Mouse (Mus musculus): ENCODE data around the gene 5730596B20Rik. TPM values are rescaled to one million over a fixed set of nuclear protein-coding genes. Genes with fewer than 3 reads are reported as not detected.

The 5730596B20Rik gene
- not detected in 2 replicates for total RNA-seq (2017)

DNA sequence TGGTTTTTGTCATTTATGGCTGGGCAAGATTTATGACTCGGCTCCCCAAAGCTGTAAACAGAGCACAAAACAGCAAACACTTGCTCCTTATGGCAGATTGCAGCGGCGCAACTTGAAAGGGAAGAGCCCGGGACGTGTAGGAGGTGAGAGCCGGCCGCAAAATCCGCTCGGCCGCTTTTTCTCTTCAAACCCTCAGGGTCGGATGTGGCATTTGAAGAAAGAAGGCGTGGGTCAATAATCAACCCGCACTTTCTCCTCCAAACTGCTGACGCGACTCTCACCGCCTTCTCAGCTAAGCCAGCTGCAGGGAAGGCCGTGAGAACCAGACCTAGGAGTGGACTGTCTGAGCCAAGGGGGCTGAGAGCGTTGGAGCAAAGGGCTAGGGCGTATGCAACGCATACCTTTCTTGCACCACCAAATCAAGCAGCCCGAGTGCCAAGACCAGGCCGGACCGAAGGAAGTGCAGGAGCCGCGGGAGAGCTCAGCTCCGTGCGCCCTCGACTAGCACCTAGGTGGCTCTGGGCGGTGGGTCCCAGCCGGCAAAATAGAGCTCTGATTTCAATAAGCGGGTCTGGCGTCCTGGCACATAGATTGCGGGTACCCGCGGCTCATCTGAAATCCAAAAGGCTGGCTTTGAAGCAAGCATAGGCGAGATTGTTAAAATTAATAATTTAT is at the start of gene 5730596B20Rik:
Gene 5730596B20Rik (plus strand): TSS at position 438 of the 675 bp plus-strand sequence.
- peak in 1 of 2 experiments; percentile 21; a peak in 1 of 4 replicates for ATAC-seq (replicated peaks in 1 of 2; ENCODE audit: insufficient read depth in 1 of 2, low FRiP score in 2 of 2, low TSS enrichment in 1 of 2, low read depth in 1 of 2, poor library complexity in 2 of 2, severe bottlenecking in 2 of 2)

- ATAC-seq (replicated peaks in 1 of 2; ENCODE audit: insufficient read depth in 1 of 2, low FRiP score in 2 of 2, low TSS enrichment in 1 of 2, low read depth in 1 of 2, poor library complexity in 2 of 2, severe bottlenecking in 2 of 2): no peak
Observed at GRCm38 (mm10) chr6:52137841-52138535, 39.3 kb upstream of the 5730596B20Rik start.

DNA sequence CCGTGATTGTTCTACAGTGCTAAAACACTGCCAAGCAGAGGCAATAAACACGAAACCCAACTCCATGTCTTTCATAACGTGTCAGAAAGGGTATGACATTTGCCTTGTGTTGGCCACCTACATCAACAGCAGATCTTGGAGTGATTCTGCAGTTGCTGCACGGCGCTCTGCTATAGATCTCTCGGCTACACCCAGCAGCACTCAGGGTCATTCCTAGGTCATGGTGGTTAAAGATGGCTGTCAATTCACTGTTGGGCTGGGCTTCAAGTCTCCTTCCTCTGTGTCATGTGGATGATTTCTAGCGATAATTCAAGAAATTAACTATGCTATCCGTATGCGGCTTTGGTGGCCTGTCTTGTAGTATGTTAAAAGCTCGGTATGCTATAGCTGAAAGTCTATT is 38.7 kb upstream of the 5730596B20Rik start:
- ATAC-seq (replicated peaks in 1 of 2; ENCODE audit: insufficient read depth in 1 of 2, low FRiP score in 2 of 2, low TSS enrichment in 1 of 2, low read depth in 1 of 2, poor library complexity in 2 of 2, severe bottlenecking in 2 of 2): no peak

- ATAC-seq (replicated peaks in 1 of 2; ENCODE audit: insufficient read depth in 1 of 2, low FRiP score in 2 of 2, low TSS enrichment in 1 of 2, low read depth in 1 of 2, poor library complexity in 2 of 2, severe bottlenecking in 2 of 2): no peak
Observed at GRCm38 (mm10) chr6:52139115-52139514, 38.2 kb upstream of the 5730596B20Rik start.

GRCm38 (mm10) chr6:52150401-52150966 is 26.8 kb upstream of the 5730596B20Rik start:
- no peak for ATAC-seq (replicated peaks in 1 of 2; ENCODE audit: insufficient read depth in 1 of 2, low FRiP score in 2 of 2, low TSS enrichment in 1 of 2, low read depth in 1 of 2, poor library complexity in 2 of 2, severe bottlenecking in 2 of 2)

GRCm38 (mm10) chr6:52151571-52151970 is 25.7 kb upstream of the 5730596B20Rik start:
- ATAC-seq (replicated peaks in 1 of 2; ENCODE audit: insufficient read depth in 1 of 2, low FRiP score in 2 of 2, low TSS enrichment in 1 of 2, low read depth in 1 of 2, poor library complexity in 2 of 2, severe bottlenecking in 2 of 2): no peak

GRCm38 (mm10) chr6:52152226-52153193 is 24.8 kb upstream of the 5730596B20Rik start:
- ATAC-seq (replicated peaks in 1 of 2; ENCODE audit: insufficient read depth in 1 of 2, low FRiP score in 2 of 2, low TSS enrichment in 1 of 2, low read depth in 1 of 2, poor library complexity in 2 of 2, severe bottlenecking in 2 of 2): no peak

- ATAC-seq (replicated peaks in 1 of 2; ENCODE audit: insufficient read depth in 1 of 2, low FRiP score in 2 of 2, low TSS enrichment in 1 of 2, low read depth in 1 of 2, poor library complexity in 2 of 2, severe bottlenecking in 2 of 2): no peak
Observed at GRCm38 (mm10) chr6:52153270-52153669, 24.0 kb upstream of the 5730596B20Rik start.

- no peak for ATAC-seq (replicated peaks in 1 of 2; ENCODE audit: insufficient read depth in 1 of 2, low FRiP score in 2 of 2, low TSS enrichment in 1 of 2, low read depth in 1 of 2, poor library complexity in 2 of 2, severe bottlenecking in 2 of 2)
Observed at GRCm38 (mm10) chr6:52154044-52154443, 23.3 kb upstream of the 5730596B20Rik start.

GRCm38 (mm10) chr6:52155471-52155870 is 21.8 kb upstream of the 5730596B20Rik start:
- ATAC-seq (replicated peaks in 1 of 2; ENCODE audit: insufficient read depth in 1 of 2, low FRiP score in 2 of 2, low TSS enrichment in 1 of 2, low read depth in 1 of 2, poor library complexity in 2 of 2, severe bottlenecking in 2 of 2): no peak

DNA sequence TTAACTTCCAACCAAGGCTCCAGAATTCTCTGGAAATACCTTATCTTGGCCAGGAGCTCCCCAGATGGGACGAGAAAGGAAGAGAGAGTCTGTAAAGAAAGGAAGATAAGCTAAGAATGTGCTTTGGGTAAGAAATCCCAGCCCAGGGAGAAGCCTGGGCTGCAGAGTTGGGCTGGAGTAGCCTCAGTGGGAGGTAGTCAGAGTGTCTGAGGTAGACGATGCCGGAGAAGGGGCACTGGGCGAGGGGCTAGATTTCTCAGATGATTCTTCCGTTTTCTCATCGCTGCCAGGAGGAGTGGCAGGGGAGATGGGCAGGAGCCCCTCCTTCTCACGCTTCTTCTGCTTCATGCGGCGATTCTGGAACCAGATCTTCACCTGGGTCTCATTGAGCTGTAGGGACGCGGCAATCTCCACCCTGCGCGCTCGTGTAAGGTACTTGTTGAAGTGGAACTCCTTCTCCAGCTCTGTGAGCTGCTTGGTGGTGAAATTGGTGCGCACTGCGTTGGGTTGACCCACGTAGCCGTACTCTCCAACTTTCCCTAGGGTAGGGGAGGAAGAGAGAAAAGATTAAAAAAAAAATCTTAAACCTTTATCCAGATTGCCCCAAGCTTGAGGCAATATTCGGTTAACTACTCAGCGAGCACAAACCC is 20.6 kb upstream of the 5730596B20Rik start:
- ATAC-seq (replicated peaks in 1 of 2; ENCODE audit: insufficient read depth in 1 of 2, low FRiP score in 2 of 2, low TSS enrichment in 1 of 2, low read depth in 1 of 2, poor library complexity in 2 of 2, severe bottlenecking in 2 of 2): no peak

GRCm38 (mm10) chr6:52157466-52158275 is 19.6 kb upstream of the 5730596B20Rik start:
- no peak; a peak in 1 of 4 replicates for ATAC-seq (replicated peaks in 1 of 2; ENCODE audit: insufficient read depth in 1 of 2, low FRiP score in 2 of 2, low TSS enrichment in 1 of 2, low read depth in 1 of 2, poor library complexity in 2 of 2, severe bottlenecking in 2 of 2)

DNA sequence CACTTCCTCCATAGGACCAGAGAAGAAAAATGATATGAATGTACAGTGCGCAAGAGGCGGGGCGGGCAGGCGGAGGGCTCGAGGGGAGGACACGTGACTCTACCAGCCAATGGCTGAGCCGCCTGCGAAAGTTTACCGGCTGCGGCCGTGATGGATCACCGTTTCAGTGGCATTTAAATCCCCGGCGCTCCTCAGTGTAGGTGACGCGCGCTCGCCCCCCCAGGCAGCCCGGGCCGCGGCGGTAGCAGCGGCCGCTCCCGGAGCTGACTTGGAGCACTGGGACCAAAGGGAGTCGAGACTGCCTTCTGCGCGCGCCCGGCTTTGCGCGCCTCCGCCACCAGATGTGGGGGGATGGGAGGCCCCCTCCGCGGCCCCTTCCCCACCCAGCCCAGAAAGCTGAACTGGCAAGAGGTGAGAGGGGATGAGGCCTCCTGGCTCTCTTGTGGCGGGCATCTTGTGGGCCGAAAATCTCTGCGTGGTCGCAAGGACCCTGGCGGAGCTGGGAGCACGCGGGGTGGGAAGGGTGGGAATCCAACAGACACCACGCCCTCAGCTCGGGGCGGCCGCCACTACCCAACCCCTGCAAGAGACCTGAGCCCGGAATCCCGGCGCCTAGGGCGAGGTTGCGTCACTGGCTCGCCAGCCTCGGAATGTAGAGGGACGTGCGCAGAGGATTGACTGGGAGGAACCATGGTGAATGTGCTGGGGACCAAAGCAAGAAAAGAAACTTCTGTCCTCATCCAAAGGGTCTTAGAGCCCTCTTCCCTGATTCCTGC is 18.8 kb upstream of the 5730596B20Rik start, which contains the start of gene Hoxa1:
Gene Hoxa1 (minus strand): TSS at position 42 of the 776 bp plus-strand sequence.
- peak; percentile 81 to 87 for ATAC-seq (replicated peaks in 1 of 2; ENCODE audit: insufficient read depth in 1 of 2, low FRiP score in 2 of 2, low TSS enrichment in 1 of 2, low read depth in 1 of 2, poor library complexity in 2 of 2, severe bottlenecking in 2 of 2)

- ATAC-seq (replicated peaks in 1 of 2; ENCODE audit: insufficient read depth in 1 of 2, low FRiP score in 2 of 2, low TSS enrichment in 1 of 2, low read depth in 1 of 2, poor library complexity in 2 of 2, severe bottlenecking in 2 of 2): no peak
Observed at GRCm38 (mm10) chr6:52159164-52159761, 18.0 kb upstream of the 5730596B20Rik start.

GRCm38 (mm10) chr6:52159979-52160378 is 17.3 kb upstream of the 5730596B20Rik start:
- ATAC-seq (replicated peaks in 1 of 2; ENCODE audit: insufficient read depth in 1 of 2, low FRiP score in 2 of 2, low TSS enrichment in 1 of 2, low read depth in 1 of 2, poor library complexity in 2 of 2, severe bottlenecking in 2 of 2): no peak

Data from hematopoietic stem cell, adult 5-6 weeks (primary cell).